Mouse (Mus musculus) erythroblast, embryonic 14.5 days (primary cell): ENCODE data around the gene Nme8.

Experiments
- GATA1 ChIP-seq: IDR thresholded peaks from 2 replicates; pipeline ENCODE4 v1.6.1; 2012; ENCODE audit warnings: low read length, inconsistent platforms, mixed read lengths
- TAL1 ChIP-seq: IDR thresholded peaks from 3 replicates; pipeline ENCODE4 v1.6.1; 2012; ENCODE audit warnings: low read length, inconsistent platforms, mixed read lengths

DNA sequence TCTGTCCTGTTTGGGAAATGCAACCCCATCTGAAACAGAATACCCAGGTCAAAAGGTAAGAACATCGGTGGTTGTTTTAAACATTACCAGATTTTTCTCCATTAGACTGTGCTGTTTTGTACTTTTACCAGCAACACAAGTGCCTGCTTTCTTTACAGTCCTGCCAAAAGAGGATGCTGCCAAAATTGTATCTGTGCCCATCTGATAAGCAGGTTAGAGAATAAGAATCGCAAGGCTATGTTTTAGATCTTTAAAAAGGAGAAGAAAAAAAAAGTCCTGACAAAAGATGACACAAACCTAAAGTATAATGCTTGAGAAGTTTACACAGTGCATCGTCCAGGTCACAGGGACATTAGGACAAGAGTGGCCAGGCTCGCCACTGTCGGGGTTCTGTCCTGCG, 98.4 kb downstream of the Nme8 start:
- no peak for TF ChIP-seq GATA1
- TF ChIP-seq TAL1, result no peak
